Mouse (Mus musculus) urinary bladder, postnatal 25 days (tissue): Measurements from ENCODE around the gene Txndc8.

Source experiments
- DNase-seq: peaks from one replicate; pipeline ENCODE4 v3.0.0; 2022; ENCODE audit warnings: low spot score

The Txndc8 gene

GRCm38 (mm10) chr4:58009024-58009423, at the start of gene Txndc8:
Txndc8 (minus strand) TSS chr4:58009124.
- no peak for DNase-seq

GRCm38 (mm10) chr4:58055653-58056052, 46.7 kb upstream of the Txndc8 start:
- no peak for DNase-seq

- no peak for DNase-seq
Measured at GRCm38 (mm10) chr4:58054441-58054840, 45.5 kb upstream of the Txndc8 start.

- no peak for DNase-seq
Measured at GRCm38 (mm10) chr4:58050746-58051145, 41.8 kb upstream of the Txndc8 start.

- no peak for DNase-seq
Measured at GRCm38 (mm10) chr4:58050276-58050675, 41.4 kb upstream of the Txndc8 start.

- DNase-seq: no peak
Measured at GRCm38 (mm10) chr4:58044833-58045232, 35.9 kb upstream of the Txndc8 start.

- DNase-seq: no peak
Measured at GRCm38 (mm10) chr4:58044356-58044755, 35.4 kb upstream of the Txndc8 start.

GRCm38 (mm10) chr4:58040093-58040492, 31.2 kb upstream of the Txndc8 start:
- no peak for DNase-seq

GRCm38 (mm10) chr4:58037096-58037705, 28.3 kb upstream of the Txndc8 start:
- no peak for DNase-seq

GRCm38 (mm10) chr4:58034663-58035062, 25.7 kb upstream of the Txndc8 start:
- no peak for DNase-seq

GRCm38 (mm10) chr4:58032714-58033113, 23.8 kb upstream of the Txndc8 start:
- no peak for DNase-seq

- DNase-seq: no peak
Measured at GRCm38 (mm10) chr4:58003501-58003900, 5.4 kb downstream of the Txndc8 start.

- DNase-seq: no peak
Measured at GRCm38 (mm10) chr4:57991425-57991824, 17.5 kb downstream of the Txndc8 start.

- DNase-seq: no peak
Measured at GRCm38 (mm10) chr4:57974400-57975117, 34.4 kb downstream of the Txndc8 start.

- no peak for DNase-seq
Measured at GRCm38 (mm10) chr4:57973592-57974268, 35.2 kb downstream of the Txndc8 start.

- no peak for DNase-seq
Measured at GRCm38 (mm10) chr4:57970285-57970684, 38.6 kb downstream of the Txndc8 start.

GRCm38 (mm10) chr4:57967195-57967594, 41.7 kb downstream of the Txndc8 start:
- DNase-seq: no peak

GRCm38 (mm10) chr4:57965516-57965915, 43.4 kb downstream of the Txndc8 start:
- DNase-seq: no peak

- no peak for DNase-seq
Measured at GRCm38 (mm10) chr4:57964143-57964542, 44.8 kb downstream of the Txndc8 start.

- no peak for DNase-seq
Measured at GRCm38 (mm10) chr4:57959056-57959455, 49.9 kb downstream of the Txndc8 start.

- no peak for DNase-seq
Measured at GRCm38 (mm10) chr4:57958098-57958497, 50.8 kb downstream of the Txndc8 start.

GRCm38 (mm10) chr4:57957200-57958085, 51.5 kb downstream of the Txndc8 start:
- no peak for DNase-seq
